Mouse (Mus musculus) lung, postnatal 4 days (tissue): ENCODE measurements around the gene Nol4l.

Source experiments
- DNase-seq, 2 experiments: peaks; one replicate each; pipeline ENCODE4 v3.0.0; 2021

Gene Nol4l

GRCm38 (mm10) chr2:153479486-153479885 lies 50.3 kb downstream of the Nol4l start:
- no peak for DNase-seq

DNA sequence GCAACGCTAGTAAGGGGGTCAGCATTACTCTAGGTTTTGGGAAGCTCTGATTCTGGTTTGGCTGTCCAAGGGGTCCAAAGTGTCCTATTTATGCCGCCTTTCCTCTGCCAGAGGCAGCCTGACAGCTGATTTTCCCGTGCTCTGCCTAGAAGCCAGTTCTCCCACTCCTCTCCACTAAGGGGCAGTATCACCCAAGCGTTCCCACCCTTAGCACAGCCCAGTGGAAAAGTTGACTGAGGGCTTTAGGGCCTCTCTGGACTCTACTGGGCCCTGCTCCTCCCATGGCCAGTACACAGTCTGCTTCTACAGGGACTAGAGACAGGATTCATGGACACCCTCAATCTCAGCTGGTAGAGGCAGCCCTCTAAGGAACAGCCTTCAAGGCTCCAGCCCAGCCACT lies 51.2 kb downstream of the Nol4l start:
- peak; percentile 72 to 84 for DNase-seq

DNA sequence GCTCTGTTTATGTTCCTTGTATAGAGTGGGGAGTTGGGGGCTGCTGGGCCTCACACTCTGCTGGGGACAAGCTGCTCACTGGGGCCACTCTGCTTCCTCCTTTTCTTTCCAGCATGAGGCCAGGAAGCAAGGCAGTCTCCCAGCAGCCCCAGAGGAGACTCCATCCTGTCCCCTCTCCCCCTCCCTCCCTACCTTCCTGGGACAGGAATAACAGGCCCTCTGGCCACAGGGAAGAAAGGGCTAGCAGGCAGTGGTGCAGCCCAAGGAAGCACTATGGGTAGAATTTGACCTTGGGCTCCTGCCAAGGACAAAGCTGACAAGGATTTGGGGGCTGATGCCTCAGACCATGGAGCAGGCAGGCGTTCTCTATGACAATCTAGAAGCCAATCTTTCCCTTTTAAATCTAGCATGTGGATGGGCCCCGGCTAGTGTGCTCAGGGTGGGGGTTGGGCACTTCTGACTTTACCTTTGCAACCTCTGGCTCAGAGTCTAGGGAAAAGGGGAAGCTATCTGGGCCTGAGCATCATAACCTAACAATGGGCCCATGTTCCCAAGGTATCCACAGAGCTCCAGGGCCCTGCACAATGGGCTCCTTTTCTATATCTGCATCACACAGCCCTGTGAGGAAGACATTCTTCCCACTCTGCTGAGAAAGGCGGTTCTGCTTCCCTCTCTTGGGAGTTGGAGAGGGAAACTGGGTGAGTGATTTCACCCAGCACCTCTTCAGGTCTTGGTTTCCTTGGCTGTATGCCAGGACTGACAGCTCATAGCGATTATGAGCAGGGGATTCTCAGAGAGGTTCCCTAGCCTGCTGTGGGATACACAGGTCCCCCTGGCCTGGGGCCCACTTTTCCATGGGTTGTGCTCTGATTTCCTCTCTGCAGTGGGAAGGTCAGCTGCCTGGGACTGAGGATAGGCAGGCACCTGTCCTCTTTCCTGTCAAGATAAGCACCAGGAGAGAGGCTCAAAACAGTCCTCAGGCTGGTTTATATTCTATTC lies 54.4 kb downstream of the Nol4l start:
- peak; percentile 52 to 79 for DNase-seq

DNA sequence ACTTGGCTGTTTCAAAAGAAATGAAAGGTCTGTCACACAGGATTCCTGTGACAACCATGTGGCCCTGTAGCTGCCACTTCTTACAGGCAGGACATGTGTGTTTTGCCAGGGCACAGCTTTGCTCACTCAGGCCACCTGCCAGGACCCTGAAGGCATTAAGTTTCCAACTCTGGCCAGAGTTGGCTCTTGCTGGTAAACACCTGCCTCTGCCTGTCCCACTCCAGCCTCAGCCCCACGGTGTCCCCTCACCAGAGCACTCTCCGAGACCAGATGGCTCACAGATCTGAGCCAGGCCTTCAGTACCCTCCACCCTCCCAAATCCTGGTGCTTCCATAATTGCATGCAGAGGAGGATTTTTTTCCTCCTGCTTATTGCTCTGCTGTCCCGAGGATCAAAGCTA lies 58.8 kb downstream of the Nol4l start:
- no peak for DNase-seq

GRCm38 (mm10) chr2:153469764-153470163 lies 60.0 kb downstream of the Nol4l start:
- no peak for DNase-seq

DNA sequence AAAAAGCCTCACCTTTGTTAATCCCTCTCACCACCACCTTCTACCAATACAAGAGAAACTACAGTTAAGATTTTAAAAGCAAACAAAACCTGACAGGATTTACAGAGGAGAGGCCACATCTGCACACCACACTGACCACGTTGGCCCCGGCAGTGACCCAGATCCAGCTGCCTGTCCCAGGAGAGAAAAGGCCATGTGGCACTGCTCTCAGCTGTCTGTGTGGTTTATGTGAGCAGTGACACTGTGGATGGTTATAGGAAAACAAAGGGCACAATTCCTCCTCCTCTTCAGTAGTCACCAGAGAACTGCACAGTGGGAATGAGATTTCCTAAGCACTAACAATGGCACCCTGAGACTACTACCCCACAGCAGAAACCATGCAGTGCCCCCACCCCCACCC lies 60.5 kb downstream of the Nol4l start:
- no peak for DNase-seq

GRCm38 (mm10) chr2:153467372-153467771 lies 62.4 kb downstream of the Nol4l start:
- DNase-seq: peak; percentile 45 to 71

DNA sequence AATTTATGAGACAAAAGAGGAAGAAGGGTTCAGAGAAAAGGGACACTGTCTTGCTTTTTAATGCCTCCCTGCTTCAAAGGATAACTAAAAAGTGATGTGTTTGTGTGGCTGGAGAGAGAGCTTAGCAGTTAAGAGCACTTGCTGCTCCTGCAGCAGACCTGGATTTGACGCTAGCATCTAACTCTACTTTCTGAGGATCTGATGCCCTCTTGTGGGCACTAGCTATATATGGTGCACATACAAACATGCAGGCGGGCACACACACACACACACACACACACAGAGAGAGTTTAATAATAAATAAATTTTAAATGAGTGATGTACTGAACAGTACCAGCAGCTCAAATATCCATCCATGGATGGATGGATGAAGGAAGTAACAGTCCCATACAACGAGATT lies 66.5 kb downstream of the Nol4l start:
- DNase-seq: no peak

- DNase-seq: peak in 1 of 2 experiments; percentile 49
Observed at GRCm38 (mm10) chr2:153458022-153458441, 71.7 kb downstream of the Nol4l start.

DNA sequence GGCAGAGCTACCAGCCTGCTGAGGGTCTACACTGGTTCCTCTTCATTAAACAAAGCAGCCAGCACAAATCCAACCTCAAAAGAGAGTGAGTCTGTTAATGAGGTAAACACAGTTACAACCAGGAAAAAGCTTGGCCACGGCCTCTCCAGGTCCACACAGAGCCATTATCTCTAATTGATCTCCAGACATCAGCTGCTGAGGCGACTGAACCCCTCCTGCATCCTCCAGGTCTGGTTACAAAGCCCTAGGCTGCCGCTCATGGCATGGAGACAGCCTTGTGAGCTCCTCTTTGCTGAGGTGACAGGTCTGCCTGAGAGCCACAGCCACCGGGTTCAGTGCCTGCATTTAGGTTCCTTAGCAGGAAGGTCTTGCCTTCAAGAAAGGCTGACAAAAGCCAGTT lies 72.3 kb downstream of the Nol4l start:
- no peak for DNase-seq

GRCm38 (mm10) chr2:153454841-153455506 lies 74.8 kb downstream of the Nol4l start:
- DNase-seq: no peak

GRCm38 (mm10) chr2:153453961-153454759 lies 75.6 kb downstream of the Nol4l start:
- DNase-seq: no peak

DNA sequence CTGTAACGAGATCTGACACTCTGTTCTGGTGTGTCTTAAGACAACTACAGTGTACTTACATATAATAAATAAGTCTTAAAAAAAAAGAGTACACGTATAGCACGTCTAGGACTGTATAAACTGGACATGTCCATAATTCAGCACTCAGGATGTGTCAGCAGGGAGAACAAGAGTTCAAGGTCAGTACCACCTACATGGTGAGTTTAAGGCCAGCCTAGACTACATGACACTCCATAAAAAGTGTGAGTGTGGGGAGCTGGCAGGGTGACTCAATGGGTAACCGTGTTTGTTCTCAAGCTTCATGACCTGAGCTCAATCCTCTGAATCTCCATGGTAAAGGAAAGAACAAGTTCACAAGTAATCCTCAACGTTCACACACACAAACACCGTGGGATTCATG lies 81.3 kb downstream of the Nol4l start:
- no peak for DNase-seq

- DNase-seq: peak in 1 of 2 experiments; percentile 73
Observed at GRCm38 (mm10) chr2:153447719-153448118, 82.1 kb downstream of the Nol4l start.

DNA sequence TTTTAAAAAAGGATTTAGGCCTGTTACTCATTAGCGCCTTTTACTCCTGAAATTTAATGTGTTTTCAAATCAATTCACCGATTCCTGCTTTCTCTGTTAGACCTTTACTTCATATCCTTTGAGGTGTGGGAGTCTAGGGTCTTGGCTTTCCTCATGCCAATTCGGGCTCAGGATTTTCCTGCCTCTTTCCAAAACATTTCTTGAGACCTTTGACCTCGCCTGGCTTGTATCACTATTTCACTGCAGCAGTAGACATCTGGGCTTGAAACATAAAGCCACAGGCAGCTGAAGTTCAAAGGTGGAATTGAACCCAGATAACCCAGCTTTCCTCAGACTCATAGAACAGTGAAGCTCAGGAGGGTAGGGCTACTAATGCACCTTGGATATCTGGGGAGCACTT lies 83.3 kb downstream of the Nol4l start:
- no peak for DNase-seq

- DNase-seq: peak in 1 of 2 experiments; percentile 62
Observed at GRCm38 (mm10) chr2:153446017-153446408, 83.8 kb downstream of the Nol4l start.

DNA sequence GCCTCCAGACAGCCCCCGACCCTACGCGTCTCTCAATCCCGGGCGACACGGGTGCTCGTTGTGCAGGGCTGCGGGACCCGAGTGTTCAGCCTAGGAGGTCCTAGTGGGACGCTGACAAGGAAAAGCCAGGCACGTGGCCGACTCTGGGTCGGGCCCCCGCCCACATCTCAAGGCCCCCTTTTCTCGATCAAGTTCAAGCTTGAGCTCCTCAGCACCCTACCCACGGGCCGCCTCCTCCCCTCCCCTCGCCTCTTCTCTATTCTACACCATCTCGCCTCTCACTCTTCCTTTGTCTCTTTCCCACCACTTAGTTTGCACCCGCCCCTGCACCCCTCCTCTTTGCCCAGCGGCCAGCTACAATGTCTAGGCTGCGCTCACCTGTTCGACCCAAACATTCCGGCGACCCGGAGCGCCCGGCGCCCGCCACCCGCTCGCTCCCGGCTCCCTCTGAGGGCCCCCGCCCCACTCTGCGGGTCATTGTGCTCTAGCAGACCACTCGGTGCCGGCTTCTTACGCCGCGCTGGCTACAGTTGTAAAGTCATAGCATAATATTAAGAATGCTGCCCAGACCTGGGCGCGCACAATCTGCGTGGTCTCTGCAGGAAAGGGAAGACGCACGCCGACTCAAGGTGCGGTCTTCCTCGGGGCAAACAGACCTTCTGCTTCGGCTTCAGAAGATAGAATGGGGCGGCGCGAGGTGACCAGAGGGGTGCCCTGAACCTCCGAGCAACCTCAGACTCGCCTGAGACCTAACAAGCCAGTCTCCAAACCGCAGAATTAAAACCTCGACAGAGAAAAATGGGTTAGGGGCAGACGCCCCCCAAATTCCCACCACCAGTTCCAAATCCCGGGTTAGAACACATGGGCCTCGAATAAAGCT lies 84.4 kb downstream of the Nol4l start:
- DNase-seq: peak in 1 of 2 experiments; percentile 60

DNA sequence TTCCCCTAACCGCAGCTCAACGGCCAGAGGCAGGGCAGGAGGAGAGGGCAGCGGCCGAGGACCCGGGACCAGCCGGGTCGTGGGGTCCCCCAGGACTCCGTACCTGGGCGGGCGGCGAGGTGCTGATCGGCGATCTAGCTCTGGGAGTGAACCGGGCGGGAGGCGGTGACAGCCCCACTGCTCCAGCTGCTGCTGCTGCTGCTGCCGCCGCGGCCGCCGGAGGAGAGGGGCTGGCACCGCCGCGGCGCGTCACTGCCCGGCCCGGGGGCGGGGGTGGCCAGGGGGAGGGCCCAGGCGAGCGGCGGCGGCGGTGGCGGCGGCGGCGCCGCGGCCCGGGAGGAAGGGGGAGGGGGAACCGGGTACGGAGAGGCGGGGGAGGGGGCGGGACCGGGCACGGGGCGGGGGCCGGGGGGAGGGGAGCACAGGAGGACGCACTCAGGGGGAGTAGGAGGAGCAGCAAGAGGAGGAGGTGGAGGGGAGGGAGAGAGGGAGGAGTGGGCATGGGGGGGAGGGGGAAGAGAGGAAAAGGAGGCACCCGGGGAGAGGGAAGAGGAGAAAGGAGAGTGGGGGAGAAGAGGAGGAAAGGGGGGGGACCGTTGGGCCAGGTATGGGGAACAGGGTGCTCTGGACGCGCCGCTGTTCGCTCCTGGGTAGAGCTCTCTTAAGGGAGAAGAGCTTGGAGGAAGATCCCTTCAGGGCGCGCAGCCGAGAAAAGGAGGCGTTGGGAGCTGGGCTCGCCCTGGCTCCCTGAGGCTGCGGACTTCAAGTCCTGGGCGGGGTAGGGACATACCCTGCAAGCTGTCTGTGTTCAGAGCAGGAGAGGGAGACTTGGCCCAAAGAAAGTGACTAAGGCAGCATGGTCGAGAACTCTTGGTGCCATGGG lies 85.3 kb downstream of the Nol4l start:
- peak; percentile 81 to 90 for DNase-seq

DNA sequence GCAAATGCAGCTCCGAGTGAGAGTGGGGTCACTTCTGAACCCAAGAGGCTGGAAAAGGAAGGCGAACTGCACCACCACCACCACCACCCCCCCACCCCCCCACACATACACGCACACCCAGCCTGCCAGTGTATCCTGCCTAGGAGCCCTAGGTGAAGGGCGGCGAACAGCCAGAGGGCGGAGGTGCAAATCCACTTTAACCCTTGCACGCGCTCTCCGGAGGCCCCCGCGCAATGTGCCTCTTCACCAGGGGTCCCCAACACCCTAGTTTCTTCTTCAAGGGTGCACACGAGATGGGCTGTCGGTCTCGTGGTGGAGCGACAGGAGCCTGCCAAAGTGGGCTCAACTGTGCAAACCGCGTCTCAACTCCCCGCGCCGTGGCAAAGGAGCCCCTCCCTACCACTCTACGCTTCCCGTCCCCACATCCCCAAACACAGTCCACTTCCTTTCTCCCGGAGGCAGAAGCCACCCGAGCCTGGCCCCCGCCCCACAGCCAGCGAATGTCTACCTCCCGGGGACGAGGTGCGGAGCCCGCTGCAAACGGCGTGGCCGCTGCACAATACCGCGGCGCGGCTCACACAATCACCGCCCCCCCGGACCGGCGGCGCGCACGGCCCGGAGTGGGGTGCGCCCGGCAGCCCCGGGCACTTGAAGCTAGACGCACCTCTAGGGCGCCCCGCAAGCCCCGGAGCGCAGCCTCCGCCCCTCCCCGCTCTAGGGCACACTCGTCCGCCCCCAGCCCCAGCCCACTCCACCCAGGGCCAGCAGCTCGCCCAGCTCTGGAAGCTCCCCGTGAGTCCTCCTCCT lies 86.1 kb downstream of the Nol4l start:
- DNase-seq: peak; percentile 68 to 75

GRCm38 (mm10) chr2:153442720-153443119 lies 87.1 kb downstream of the Nol4l start:
- DNase-seq: no peak
